Mouse (Mus musculus): ENCODE results near the gene Wfdc2. TPM values are rescaled to one million over a fixed set of nuclear protein-coding genes. Genes with fewer than 3 reads are reported as not detected.

The Wfdc2 gene
- polyA plus RNA-seq, 1 experiment from 2014 or later: 11.9 TPM

GRCm38 (mm10) chr2:164528557-164528956 is 33.7 kb upstream of the Wfdc2 start:
- Histone ChIP-seq H3K36me3 (ENCODE audit: control insufficient read depth, insufficient read depth) (no peaks in the 10 kb centered on the region; the same call in 1 of the 2 replicates), H3K4me3 (ENCODE audit: low read depth, low read length) (no peak overlapping the region), H3K9me3 (ENCODE audit: control insufficient read depth) (no peaks in the 10 kb centered on the region), H3K4me2 (replicated peaks; ENCODE audit: low read depth) (no peak overlapping the region), H3K9ac (ENCODE audit: low read depth, low read length) (no peak overlapping the region), H3K4me1 (replicated peaks; ENCODE audit: control insufficient read depth, insufficient read depth, low read length) (no peaks in the 10 kb centered on the region), H3K27ac (ENCODE audit: low read depth, low read length) (no peak overlapping the region), H3K27me3 (replicated peaks; ENCODE audit: control insufficient read depth, insufficient read depth, low read length) (no peaks in the 10 kb centered on the region)
- ATAC-seq: no peak
- 67% methylated on average over 5 of the region's 5 CpGs for WGBS
- TF ChIP-seq CTCF (IDR thresholded peaks at IDR 0.05; ENCODE audit: low read depth): no peak

DNA sequence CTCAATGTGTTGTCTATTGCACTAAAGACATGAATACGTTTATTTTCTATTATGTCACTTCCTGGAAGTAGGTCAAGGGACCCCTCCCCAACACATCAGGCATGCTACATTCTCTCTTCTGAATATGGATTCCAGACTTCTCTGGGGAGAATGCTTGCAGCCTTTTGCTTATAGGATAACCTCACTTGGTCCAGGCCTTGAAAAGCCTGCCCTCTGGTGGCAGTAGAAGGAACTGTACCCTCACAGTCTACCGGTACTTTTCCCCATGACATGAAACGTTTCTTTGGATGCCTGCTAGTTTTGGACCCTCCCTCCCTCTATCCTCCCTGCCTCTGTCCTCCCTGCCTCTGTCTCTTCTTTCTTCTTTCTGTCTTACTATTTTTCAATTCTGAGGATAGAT is 31.0 kb upstream of the Wfdc2 start:
- H3K9ac ChIP-seq (ENCODE audit: low read depth, low read length): no peak overlapping the region
- no peak overlapping the region for H3K27ac ChIP-seq (ENCODE audit: low read depth, low read length)
- no peaks in the 10 kb centered on the region; the same call in 1 of the 2 replicates for H3K36me3 ChIP-seq (ENCODE audit: control insufficient read depth, insufficient read depth)
- no peaks in the 10 kb centered on the region for H3K9me3 ChIP-seq (ENCODE audit: control insufficient read depth)
- H3K4me3 ChIP-seq (ENCODE audit: low read depth, low read length): no peak overlapping the region
- ATAC-seq: peak; percentile 16
- no peaks in the 10 kb centered on the region for H3K27me3 ChIP-seq (replicated peaks; ENCODE audit: control insufficient read depth, insufficient read depth, low read length)
- WGBS: 0% methylated on average over 3 of the region's 3 CpGs
- H3K4me2 ChIP-seq (replicated peaks; ENCODE audit: low read depth): no peak overlapping the region
- H3K4me1 ChIP-seq (replicated peaks; ENCODE audit: control insufficient read depth, insufficient read depth, low read length): no peaks in the 10 kb centered on the region
- TF ChIP-seq CTCF (IDR thresholded peaks at IDR 0.05; ENCODE audit: low read depth): peak; percentile 96

GRCm38 (mm10) chr2:164534315-164534714 is 27.9 kb upstream of the Wfdc2 start:
- Histone ChIP-seq H3K4me3 (ENCODE audit: low read depth, low read length) (no peak overlapping the region), H3K9ac (ENCODE audit: low read depth, low read length) (no peak overlapping the region), H3K36me3 (ENCODE audit: control insufficient read depth, insufficient read depth) (no peaks in the 10 kb centered on the region), H3K27ac (ENCODE audit: low read depth, low read length) (no peak overlapping the region), H3K9me3 (ENCODE audit: control insufficient read depth) (no peaks in the 10 kb centered on the region), H3K4me2 (replicated peaks; ENCODE audit: low read depth) (no peak overlapping the region), H3K4me1 (replicated peaks; ENCODE audit: control insufficient read depth, insufficient read depth, low read length) (no peaks in the 10 kb centered on the region), H3K27me3 (replicated peaks; ENCODE audit: control insufficient read depth, insufficient read depth, low read length) (no peaks in the 10 kb centered on the region)
- WGBS: 70% methylated on average over 10 of the region's 10 CpGs
- no peak for ATAC-seq
- no peak for TF ChIP-seq CTCF (IDR thresholded peaks at IDR 0.05; ENCODE audit: low read depth)

DNA sequence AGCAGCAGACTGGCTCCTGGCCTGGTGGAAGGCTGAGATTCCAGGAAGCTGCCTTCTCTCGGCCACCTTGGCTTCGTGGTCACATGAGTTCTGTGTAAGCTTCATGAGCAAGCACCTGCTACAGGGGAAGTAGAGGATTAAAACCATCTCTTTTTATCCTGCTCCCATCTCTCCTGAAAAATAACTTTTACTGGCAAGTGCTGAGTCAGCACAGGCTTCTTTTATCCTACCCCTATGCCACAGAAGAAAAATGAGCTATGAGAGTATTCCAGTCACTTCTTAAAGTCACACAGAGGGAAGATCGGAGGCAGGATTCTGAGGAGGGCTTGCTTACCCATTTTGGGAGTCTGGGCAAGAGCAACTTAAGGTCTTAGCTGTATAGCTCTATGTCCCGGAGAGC is 25.2 kb upstream of the Wfdc2 start:
- no peaks in the 10 kb centered on the region for H3K4me1 ChIP-seq (replicated peaks; ENCODE audit: control insufficient read depth, insufficient read depth, low read length)

GRCm38 (mm10) chr2:164540652-164541427 is 21.4 kb upstream of the Wfdc2 start:
- no peak overlapping the region for H3K4me2 ChIP-seq (replicated peaks; ENCODE audit: low read depth)
- no peaks in the 10 kb centered on the region for H3K9me3 ChIP-seq (ENCODE audit: control insufficient read depth)
- H3K36me3 ChIP-seq (ENCODE audit: control insufficient read depth, insufficient read depth): no peaks in the 10 kb centered on the region
- H3K4me3 ChIP-seq (ENCODE audit: low read depth, low read length): no peak overlapping the region
- TF ChIP-seq CTCF (IDR thresholded peaks at IDR 0.05; ENCODE audit: low read depth): no peak
- no peaks in the 10 kb centered on the region for H3K27me3 ChIP-seq (replicated peaks; ENCODE audit: control insufficient read depth, insufficient read depth, low read length)
- ATAC-seq: no peak
- no peaks in the 10 kb centered on the region for H3K4me1 ChIP-seq (replicated peaks; ENCODE audit: control insufficient read depth, insufficient read depth, low read length)
- 30% methylated on average over 8 of the region's 8 CpGs for WGBS
- H3K27ac ChIP-seq (ENCODE audit: low read depth, low read length): no peak overlapping the region
- H3K9ac ChIP-seq (ENCODE audit: low read depth, low read length): no peak overlapping the region

More for the DNA sequence above, 25.2 kb upstream of the Wfdc2 start:
- H3K9me3 ChIP-seq (ENCODE audit: control insufficient read depth): no peaks in the 10 kb centered on the region
- H3K4me3 ChIP-seq (ENCODE audit: low read depth, low read length): no peak overlapping the region
- no peak overlapping the region for H3K27ac ChIP-seq (ENCODE audit: low read depth, low read length)
- H3K36me3 ChIP-seq (ENCODE audit: control insufficient read depth, insufficient read depth): no peaks in the 10 kb centered on the region
- 78% methylated on average over 4 of the region's 4 CpGs for WGBS
- no peaks in the 10 kb centered on the region for H3K27me3 ChIP-seq (replicated peaks; ENCODE audit: control insufficient read depth, insufficient read depth, low read length)
- no peak for ATAC-seq
- no peak overlapping the region for H3K9ac ChIP-seq (ENCODE audit: low read depth, low read length)
- no peak for TF ChIP-seq CTCF (IDR thresholded peaks at IDR 0.05; ENCODE audit: low read depth)
- no peak overlapping the region for H3K4me2 ChIP-seq (replicated peaks; ENCODE audit: low read depth)

DNA sequence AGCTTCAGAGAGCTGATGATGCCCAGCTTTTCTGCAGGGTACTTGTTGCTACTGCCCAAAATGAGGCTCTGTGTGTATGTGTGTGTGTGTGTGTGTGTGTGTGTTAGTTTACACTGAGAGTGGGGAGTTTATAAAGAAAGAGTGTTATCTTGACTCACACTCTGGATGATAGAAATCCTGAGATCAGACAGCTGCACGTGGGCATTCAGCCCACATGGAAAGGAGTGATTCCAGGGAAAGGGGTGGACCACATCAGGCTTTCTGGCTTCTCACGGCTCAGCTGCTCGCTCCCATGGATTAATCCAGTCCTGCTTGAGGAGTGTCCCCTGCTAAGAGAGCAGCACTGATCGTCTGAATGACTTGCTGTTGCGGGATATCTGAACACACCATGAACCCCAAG is 20.1 kb upstream of the Wfdc2 start:
- Histone ChIP-seq H3K4me1 (replicated peaks; ENCODE audit: control insufficient read depth, insufficient read depth, low read length) (no peaks in the 10 kb centered on the region), H3K4me2 (replicated peaks; ENCODE audit: low read depth) (no peak overlapping the region), H3K9ac (ENCODE audit: low read depth, low read length) (no peak overlapping the region), H3K4me3 (ENCODE audit: low read depth, low read length) (no peak overlapping the region), H3K9me3 (ENCODE audit: control insufficient read depth) (no peaks in the 10 kb centered on the region), H3K27me3 (replicated peaks; ENCODE audit: control insufficient read depth, insufficient read depth, low read length) (no peaks in the 10 kb centered on the region), H3K36me3 (ENCODE audit: control insufficient read depth, insufficient read depth) (no peaks in the 10 kb centered on the region), H3K27ac (ENCODE audit: low read depth, low read length) (no peak overlapping the region)
- TF ChIP-seq CTCF (IDR thresholded peaks at IDR 0.05; ENCODE audit: low read depth): no peak
- WGBS: 65% methylated on average over 5 of the region's 5 CpGs
- no peak for ATAC-seq
